Mouse (Mus musculus) heart, embryonic 15.5 days (tissue): Measurements from ENCODE around the gene Supt3. TPM values are rescaled to one million over a fixed set of nuclear protein-coding genes. Genes with fewer than 3 reads are reported as not detected.

Experiments used
- ATAC-seq: fragments of 200-750 bp; cut with Nextera tagmentation; replicated peaks from 2 replicates; pipeline ENCODE4 v1.8.0; 2017; ENCODE audit warnings: low read depth, moderate TSS enrichment; ENCODE audit not compliant: insufficient number of reproducible peaks, insufficient read depth, low FRiP score
- H3K27ac ChIP-seq: fragments of 300-500 bp; sonication (generic); 2 replicates; pipeline ENCODE4 v1.5.1; 2015; ENCODE audit warnings: mild to moderate bottlenecking, inconsistent platforms
- H3K27me3 ChIP-seq: fragments of 300-500 bp; sonication (generic); 2 replicates; pipeline ENCODE4 v1.6.1; 2015; ENCODE audit warnings: inconsistent platforms
- H3K36me3 ChIP-seq: fragments of 300-500 bp; sonication (generic); 2 replicates; pipeline ENCODE4 v1.6.1; 2015; ENCODE audit warnings: mild to moderate bottlenecking, inconsistent platforms
- H3K4me1 ChIP-seq: fragments of 300-500 bp; sonication (generic); replicated peaks from 2 replicates; pipeline ENCODE4 v1.6.1; 2015; ENCODE audit warnings: inconsistent platforms
- H3K4me2 ChIP-seq: fragments of 300-500 bp; sonication (generic); 2 replicates; pipeline ENCODE4 v1.6.1; 2015; ENCODE audit warnings: inconsistent platforms, mild to moderate bottlenecking, moderate library complexity
- H3K4me3 ChIP-seq: fragments of 300-500 bp; sonication (generic); 2 replicates; pipeline ENCODE4 v1.5.1; 2015; ENCODE audit warnings: mild to moderate bottlenecking, inconsistent platforms
- H3K9ac ChIP-seq: fragments of 300-500 bp; sonication (generic); 2 replicates; pipeline ENCODE4 v1.6.1; 2015; ENCODE audit warnings: mild to moderate bottlenecking, inconsistent platforms
- H3K9me3 ChIP-seq: fragments of 300-500 bp; sonication (generic); replicated peaks from 2 replicates; pipeline ENCODE4 v1.6.1; 2016; ENCODE audit warnings: inconsistent platforms
- WGBS: fragments of 180-500 bp; shearing (Covaris S2); methylation state at CpG from one replicate; pipeline ENCODE4 v1.1.7; 2015; ENCODE audit warnings: mixed read lengths; 5-methylcytosine and 5-hydroxymethylcytosine counted together
- polyA plus RNA-seq: library from polyadenylated mRNA; unstranded; fragments of >200 nt; fragmentation: Nextera tagmentation; extraction: Ambion mirVana; gene quantifications from 2 replicates; pipeline ENCODE4 v1.2.1, GENCODE M21; 2015

The Supt3 gene
- polyA plus RNA-seq, 1 experiment from 2014 or later: 20.7 TPM

DNA sequence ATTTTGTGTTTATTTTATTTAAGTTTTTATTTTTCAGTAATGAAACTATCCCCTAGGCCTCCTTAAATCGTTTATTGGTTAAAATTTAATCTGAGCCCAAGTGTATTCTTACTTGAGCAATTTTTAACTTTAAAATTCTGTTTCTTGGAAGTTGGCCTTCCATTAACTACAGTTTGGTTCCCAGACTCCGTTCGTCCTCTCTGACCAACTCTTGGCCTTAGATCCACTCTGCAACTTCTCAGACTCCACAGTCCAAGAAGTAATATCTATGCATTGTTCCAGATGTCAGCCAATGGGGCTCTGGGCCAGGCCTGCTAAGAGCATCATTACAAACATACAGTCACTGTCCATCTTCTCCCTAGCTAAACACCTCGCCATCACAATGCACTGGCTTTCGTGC is 309.4 kb downstream of the Supt3 start:
- Histone ChIP-seq H3K27me3 (no peaks in the 10 kb centered on the region), H3K27ac (no peak overlapping the region), H3K9ac (no peak overlapping the region), H3K4me2 (no peak overlapping the region), H3K4me3 (no peak overlapping the region), H3K36me3 (no peaks in the 10 kb centered on the region), H3K4me1 (no peaks in the 10 kb centered on the region), H3K9me3 (no peaks in the 10 kb centered on the region)
- no peak for ATAC-seq
- WGBS: 83% methylated on average over 5 of the region's 5 CpGs

DNA sequence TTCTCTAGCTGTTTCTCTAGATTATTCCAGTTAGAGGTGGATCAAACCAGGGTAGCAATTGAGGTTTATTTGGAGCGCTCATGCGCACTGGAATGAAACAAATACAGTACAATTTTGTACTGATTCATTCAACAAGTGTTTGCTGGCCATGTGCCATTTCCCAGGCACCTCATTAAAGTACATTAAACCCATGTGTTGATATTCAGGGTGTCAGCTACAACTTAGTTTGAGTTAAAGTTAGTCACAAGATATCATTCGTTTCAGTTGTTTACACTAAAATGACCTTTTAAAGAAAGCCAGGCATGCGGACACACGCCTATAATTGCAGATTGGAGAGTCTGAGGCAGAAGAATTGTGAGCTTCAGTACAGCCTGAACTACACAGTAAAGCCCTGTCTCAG is 310.1 kb downstream of the Supt3 start:
- H3K27ac ChIP-seq: no peak overlapping the region
- no peak for ATAC-seq
- 67% methylated on average over 5 of the region's 5 CpGs for WGBS
- no peaks in the 10 kb centered on the region for H3K36me3 ChIP-seq
- H3K9ac ChIP-seq: no peak overlapping the region
- no peaks in the 10 kb centered on the region for H3K4me1 ChIP-seq
- no peaks in the 10 kb centered on the region for H3K27me3 ChIP-seq
- no peak overlapping the region for H3K4me3 ChIP-seq
- no peak overlapping the region for H3K4me2 ChIP-seq
- no peaks in the 10 kb centered on the region for H3K9me3 ChIP-seq

DNA sequence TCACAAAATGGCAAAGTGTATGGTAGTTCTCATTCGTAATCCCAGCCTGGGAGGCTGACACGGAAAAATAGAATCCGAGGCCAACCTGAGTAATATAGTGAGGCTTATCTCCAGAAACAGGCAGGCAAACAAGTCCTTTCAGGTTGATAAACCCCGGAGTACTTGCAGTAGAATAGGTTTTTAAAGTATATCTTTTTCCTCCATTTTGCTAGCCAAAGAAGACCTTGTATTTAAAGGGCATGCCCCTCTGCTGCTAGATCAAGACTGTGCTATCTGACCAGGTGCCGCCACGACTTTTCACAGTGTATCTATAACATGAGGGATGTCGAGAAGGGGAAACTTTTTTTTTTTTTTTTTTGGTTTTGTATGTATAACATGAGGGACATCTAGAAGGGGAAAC is 324.1 kb downstream of the Supt3 start:
- Histone ChIP-seq H3K27me3 (no peaks in the 10 kb centered on the region), H3K4me2 (no peak overlapping the region), H3K4me1 (no peaks in the 10 kb centered on the region), H3K27ac (no peak overlapping the region), H3K4me3 (no peak overlapping the region), H3K9me3 (no peaks in the 10 kb centered on the region), H3K36me3 (no peaks in the 10 kb centered on the region), H3K9ac (no peak overlapping the region)
- WGBS: 56% methylated on average over 7 of the region's 7 CpGs
- no peak for ATAC-seq

DNA sequence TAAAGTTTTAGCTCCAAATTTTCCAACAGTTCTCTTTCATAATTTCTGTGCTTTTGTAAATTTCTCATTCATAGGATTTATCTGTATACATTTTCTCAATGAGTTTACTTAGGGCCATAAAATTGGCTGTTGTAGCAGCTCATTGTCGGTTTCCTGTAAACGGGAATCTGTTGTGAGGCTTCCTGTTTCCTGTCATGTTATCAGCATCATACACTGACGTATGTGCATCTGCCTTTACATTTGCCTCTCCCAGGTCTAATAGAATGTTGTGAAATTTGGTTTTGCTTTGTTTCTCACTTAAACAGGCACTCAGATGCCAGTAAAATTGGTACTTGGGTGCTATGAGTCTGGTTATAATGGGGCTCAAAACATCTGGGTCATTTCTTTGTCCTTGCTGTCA is 338.4 kb downstream of the Supt3 start:
- no peak overlapping the region for H3K27ac ChIP-seq
- H3K36me3 ChIP-seq: no peaks in the 10 kb centered on the region
- no peak overlapping the region for H3K9ac ChIP-seq
- 56% methylated on average over 3 of the region's 3 CpGs for WGBS
- H3K4me3 ChIP-seq: no peak overlapping the region
- no peaks in the 10 kb centered on the region for H3K27me3 ChIP-seq
- peaks cover 4% of the 10 kb centered on the region for H3K4me1 ChIP-seq
- no peak overlapping the region for H3K4me2 ChIP-seq
- H3K9me3 ChIP-seq: no peaks in the 10 kb centered on the region
- ATAC-seq: no peak

DNA sequence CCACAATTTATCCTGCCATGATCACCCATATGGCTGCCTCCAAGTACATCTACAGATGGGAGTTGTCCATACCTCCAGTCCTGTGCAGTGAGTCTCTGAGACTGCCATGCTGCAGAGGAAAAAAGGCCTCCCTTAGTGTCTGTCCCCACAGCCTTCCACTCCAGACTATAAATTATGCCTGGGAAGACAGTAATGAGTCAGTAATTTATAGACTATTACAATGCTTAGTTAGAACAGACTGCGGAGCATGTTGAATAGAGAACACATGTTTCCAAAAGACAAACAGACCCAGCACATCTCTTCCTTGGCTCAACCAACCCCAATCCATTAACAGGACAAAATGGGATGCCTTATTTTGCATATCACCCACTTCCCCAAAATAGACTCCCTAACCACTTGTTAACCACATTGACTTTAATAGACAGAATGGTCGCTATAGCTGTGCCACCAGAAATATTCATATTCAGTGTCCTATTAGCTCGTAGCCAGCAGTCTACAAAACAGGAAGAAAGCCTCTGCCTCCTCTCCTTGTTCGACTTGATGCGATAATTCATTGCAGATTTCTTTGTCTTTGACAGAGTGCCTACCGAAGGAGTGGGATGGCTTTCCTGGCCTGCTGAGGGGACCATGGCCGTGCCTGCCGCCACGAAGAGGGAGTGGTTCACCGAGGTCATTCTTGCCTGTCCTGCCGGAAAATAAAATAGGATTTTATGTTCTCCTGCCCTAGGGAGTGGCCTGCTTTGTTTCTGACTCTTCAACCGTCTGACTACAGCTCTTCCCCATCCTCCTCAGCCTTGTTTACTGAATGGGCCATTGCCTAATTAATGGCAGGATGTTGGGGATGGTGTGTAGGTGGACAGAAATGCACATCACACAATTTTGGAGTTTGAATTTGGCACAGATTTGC is 341.9 kb downstream of the Supt3 start:
- ATAC-seq: no peak
- no peaks in the 10 kb centered on the region for H3K9me3 ChIP-seq
- peaks cover 4% of the 10 kb centered on the region for H3K4me1 ChIP-seq
- 68% methylated on average over 12 of the region's 12 CpGs for WGBS
- H3K9ac ChIP-seq: no peak overlapping the region
- H3K27ac ChIP-seq: no peak overlapping the region
- H3K36me3 ChIP-seq: no peaks in the 10 kb centered on the region
- no peak overlapping the region for H3K4me3 ChIP-seq
- H3K4me2 ChIP-seq: no peak overlapping the region
- no peaks in the 10 kb centered on the region for H3K27me3 ChIP-seq

DNA sequence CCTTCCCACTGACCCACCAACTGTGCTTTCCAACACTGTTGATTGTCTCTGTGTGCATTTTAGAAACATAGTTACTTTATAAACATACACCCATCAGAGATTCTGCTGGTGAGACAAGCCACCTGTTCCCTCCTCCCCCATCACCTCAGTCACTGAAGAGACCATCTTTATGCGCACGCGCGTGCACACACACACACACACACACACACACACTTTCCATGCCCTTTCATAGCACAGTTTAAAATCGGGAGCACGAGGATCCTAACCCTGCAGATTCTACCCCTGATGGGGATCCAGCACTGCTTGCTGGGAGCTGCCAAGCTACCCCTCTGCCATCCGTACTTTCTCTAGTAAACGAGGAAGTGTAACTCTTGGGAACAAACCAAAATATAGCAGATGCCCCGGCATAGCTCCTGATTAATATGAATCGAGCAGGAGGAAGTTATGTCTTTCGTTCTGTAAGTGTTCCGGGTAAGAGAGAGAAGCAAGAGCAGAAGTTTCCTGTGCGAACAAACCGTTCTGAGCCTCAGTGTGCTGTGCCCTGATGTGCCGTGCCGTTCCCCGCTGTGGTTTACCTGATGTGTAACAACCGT is 342.8 kb downstream of the Supt3 start:
- WGBS: 77% methylated on average over 18 of the region's 18 CpGs
- Histone ChIP-seq H3K4me1 (peaks cover 4% of the 10 kb centered on the region), H3K36me3 (no peaks in the 10 kb centered on the region), H3K9me3 (no peaks in the 10 kb centered on the region), H3K4me2 (no peak overlapping the region), H3K4me3 (no peak overlapping the region), H3K27me3 (no peaks in the 10 kb centered on the region), H3K9ac (no peak overlapping the region), H3K27ac (no peak overlapping the region)
- no peak for ATAC-seq

DNA sequence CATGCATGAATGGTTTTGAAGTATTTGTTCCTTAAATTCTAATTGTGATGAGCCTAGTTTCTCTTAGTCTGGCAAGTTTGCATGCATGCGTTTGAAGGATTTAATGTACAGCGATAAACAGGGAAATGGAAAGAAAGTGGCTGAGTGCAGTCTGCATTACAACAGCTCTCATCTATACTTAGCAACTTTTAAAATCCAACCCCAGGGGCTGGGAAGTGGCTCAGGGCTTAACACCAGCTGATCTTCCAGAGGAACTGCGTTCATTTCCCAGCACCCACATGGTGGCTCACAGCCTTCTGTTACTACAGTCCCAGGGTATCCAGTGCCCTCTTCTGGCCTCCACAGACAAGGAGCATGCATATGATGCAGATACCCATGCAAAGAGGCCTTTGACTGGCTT is 346.9 kb downstream of the Supt3 start:
- Histone ChIP-seq H3K36me3 (no peaks in the 10 kb centered on the region), H3K4me1 (no peaks in the 10 kb centered on the region), H3K4me2 (no peak overlapping the region), H3K27ac (no peak overlapping the region), H3K27me3 (no peaks in the 10 kb centered on the region; the same call in 1 of the 2 replicates), H3K9me3 (no peaks in the 10 kb centered on the region), H3K4me3 (no peak overlapping the region), H3K9ac (no peak overlapping the region)
- 92% methylated on average over 3 of the region's 3 CpGs for WGBS
- ATAC-seq: no peak

DNA sequence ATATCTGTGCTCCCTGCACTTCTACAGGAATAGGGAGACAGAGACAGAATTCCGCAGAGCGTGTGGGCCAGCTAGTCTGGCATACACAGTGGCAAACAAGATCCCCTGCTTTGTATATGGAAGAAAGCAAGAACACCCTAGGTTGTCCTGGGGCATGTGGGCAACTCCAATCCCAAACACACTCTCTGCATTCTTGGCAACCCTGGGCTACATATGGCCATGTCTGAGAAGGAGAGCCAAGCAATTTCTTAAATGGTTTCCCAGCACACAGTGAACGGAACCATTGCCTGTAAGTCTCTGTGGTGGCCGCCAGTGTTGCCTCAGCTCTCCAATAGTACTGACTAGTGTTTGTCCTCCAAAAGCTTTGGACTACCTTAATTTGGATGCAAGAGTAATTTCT is 351.7 kb downstream of the Supt3 start:
- Histone ChIP-seq H3K27ac (no peak overlapping the region), H3K9me3 (no peaks in the 10 kb centered on the region), H3K9ac (no peak overlapping the region), H3K4me2 (no peak overlapping the region), H3K36me3 (no peaks in the 10 kb centered on the region), H3K4me3 (no peak overlapping the region), H3K27me3 (no peaks in the 10 kb centered on the region; the same call in 1 of the 2 replicates), H3K4me1 (no peaks in the 10 kb centered on the region)
- WGBS: 85% methylated on average over 4 of the region's 4 CpGs
- ATAC-seq: no peak

DNA sequence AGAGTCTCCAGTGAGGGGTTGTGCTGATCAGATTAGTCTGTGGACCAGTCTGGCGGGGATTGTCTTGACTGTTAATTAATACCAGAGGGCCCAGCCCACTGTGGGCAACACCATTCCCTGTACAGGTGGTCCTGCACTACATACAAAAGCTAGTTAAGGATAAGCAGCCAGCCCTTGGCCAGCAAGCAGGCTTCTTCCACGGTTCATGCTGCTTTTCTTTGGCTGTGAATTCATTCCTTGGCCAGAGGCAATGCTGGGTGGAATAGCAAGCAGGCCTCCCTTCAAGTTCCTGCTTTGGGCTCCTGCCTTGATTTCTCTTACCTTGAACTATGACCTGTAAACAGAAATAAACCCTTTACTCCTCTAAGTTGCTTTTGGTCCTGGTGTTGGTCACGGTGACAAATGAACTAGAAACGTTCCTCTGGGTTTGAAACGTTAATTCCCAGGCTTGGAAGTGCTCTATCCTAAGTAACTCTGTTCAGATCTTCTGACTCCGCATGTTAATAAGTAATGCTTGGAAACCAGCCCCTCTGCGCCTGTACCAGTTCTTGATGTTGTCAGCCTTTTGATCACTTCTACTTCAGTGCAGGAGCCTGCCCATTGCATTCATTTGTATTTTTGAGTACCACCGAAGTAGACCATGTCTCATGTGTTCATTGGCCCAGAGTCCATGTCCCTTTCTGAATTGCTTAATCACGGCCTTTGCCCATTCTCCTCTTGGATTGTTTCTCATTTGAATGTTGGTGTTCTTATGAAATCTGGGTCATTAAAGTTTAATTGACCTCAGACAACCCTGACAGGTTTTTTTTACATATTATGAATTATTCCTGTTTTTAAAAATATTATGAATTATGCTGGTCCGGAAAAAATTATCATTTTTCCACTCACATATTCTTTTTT is 356.8 kb downstream of the Supt3 start:
- Histone ChIP-seq H3K36me3 (no peaks in the 10 kb centered on the region), H3K4me3 (no peak overlapping the region), H3K27ac (no peak overlapping the region), H3K4me1 (no peaks in the 10 kb centered on the region), H3K27me3 (no peaks in the 10 kb centered on the region), H3K9ac (no peak overlapping the region), H3K4me2 (no peak overlapping the region), H3K9me3 (no peaks in the 10 kb centered on the region)
- 85% methylated on average over 10 of the region's 10 CpGs for WGBS
- ATAC-seq: no peak

DNA sequence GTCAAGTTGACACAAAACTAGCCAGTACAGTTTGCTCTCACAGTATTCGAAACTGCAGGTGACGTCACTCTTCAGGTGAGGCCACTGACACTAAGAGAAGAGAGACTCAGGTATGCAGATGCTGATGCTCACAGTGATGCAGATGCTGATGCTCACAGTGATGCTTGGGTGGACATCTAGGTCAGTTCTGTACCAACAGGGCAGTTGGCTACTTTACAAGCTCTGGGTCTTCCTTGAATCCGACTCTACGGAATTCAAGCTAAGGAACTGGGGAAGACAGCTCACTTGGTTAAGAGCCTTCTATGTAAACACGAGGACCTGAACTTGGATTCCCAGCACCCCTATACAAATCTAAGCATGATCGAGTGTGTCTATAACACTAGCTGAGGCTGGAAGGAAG is 359.5 kb downstream of the Supt3 start:
- WGBS: 87% methylated on average over 6 of the region's 6 CpGs
- Histone ChIP-seq H3K4me1 (no peaks in the 10 kb centered on the region), H3K36me3 (no peaks in the 10 kb centered on the region), H3K27ac (no peak overlapping the region), H3K9me3 (no peaks in the 10 kb centered on the region), H3K4me3 (no peak overlapping the region), H3K4me2 (no peak overlapping the region), H3K9ac (no peak overlapping the region), H3K27me3 (no peaks in the 10 kb centered on the region)
- no peak for ATAC-seq

DNA sequence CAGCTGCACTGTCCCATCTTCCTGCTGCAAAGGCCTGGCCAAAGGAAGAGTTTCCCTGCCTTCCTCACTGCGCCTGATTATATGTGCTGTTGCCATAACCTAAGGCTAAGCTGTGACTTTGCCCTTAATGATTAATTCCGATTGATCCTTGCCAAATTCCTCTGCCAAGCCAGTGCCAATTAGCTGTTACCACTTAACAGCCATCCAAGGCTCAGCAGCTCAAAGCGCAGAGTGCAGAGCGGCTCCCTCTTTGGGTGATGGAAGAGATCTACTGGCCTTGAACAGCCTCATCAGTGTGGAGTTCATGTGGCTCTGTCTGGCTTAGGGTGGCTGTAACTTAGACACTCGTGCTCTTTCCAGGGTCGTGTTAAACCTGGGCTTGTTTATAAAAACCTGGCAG is 366.1 kb downstream of the Supt3 start:
- WGBS: 72% methylated on average over 6 of the region's 6 CpGs
- Histone ChIP-seq H3K36me3 (no peaks in the 10 kb centered on the region), H3K4me2 (no peak overlapping the region), H3K9me3 (no peaks in the 10 kb centered on the region), H3K27ac (no peak overlapping the region), H3K4me1 (no peaks in the 10 kb centered on the region), H3K4me3 (no peak overlapping the region), H3K9ac (no peak overlapping the region), H3K27me3 (no peaks in the 10 kb centered on the region)
- no peak for ATAC-seq
